Mouse (Mus musculus): ENCODE measurements at regions not wholly inside any gene's neighbourhood (a gene's known extent, or its start where the extent isn't known, plus 50 kb on each side); places are given as distances from the start of the nearest gene placed in this dataset.

DNA sequence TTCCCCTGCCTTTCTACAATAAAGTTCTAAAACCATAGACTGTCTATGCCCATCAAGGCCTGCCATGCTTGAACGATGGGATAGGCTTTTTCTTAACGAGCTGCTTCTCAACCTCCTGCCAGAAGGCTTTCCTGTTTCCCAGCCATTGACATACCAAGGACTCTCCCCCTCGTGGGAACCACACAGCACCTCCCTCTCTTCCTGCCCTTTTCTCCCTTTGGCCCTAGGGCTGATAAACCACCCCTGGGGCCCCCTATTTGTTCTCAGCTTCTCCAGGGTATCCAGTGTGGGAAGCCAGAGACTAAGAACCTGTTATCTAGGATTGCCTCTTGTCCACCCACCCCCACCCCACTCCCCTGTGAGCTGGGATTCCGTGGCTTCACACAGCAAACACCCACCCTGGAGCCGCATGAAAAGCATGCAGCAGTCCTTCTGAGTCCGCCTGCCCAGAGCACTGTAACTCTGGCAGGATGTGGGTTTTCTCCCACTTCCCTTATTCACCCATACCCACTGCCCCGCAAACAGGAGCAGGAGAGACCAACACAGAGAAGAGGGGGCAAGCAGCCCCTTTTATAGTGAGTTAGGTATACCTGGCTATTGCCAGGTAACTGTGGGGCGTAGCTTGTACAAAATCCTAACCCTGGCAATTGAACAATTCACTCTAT, 351.5 kb downstream of the Slc6a15 start:
- H3K4me2 ChIP-seq: no peak overlapping the region
- no peaks in the 10 kb centered on the region for H3K9me3 ChIP-seq (replicated peaks)
- no peaks in the 10 kb centered on the region for H3K36me3 ChIP-seq (ENCODE audit: poor library complexity, severe bottlenecking)
- no peaks in the 10 kb centered on the region for H3K27me3 ChIP-seq
- 53% methylated on average over 8 of the region's 8 CpGs for WGBS
- H3K9ac ChIP-seq: no peak overlapping the region
- no peaks in the 10 kb centered on the region for H3K4me1 ChIP-seq
- no peak overlapping the region for H3K4me3 ChIP-seq
- H3K27ac ChIP-seq: no peak overlapping the region
- ATAC-seq: 0 out of 2 replicates have a peak, but pooled peaks have one; percentile 3

DNA sequence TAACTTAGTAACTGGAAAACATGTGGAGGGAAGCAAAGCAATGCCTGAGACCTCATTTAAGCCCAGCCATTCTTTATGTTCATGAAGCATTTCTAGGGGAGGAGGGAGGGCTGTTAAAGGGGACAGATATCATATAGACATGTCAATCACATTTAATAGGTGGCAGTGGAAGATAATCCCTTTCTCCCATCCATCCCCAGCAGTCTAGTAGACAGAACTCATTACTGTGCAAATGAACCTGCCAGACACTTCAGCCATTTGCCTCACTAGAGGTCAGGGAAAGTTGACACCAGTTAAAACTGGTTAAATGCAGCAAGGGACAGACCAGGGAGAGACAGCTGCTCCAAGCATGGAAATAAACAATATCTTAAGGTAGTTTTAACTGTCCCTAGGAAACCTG, 359.1 kb downstream of the Slc6a15 start:
- H3K9me3 ChIP-seq (replicated peaks): no peaks in the 10 kb centered on the region
- no peak overlapping the region for H3K4me3 ChIP-seq
- H3K27me3 ChIP-seq: no peaks in the 10 kb centered on the region
- peak; percentile 85; the same call in 1 of the 2 replicates for ATAC-seq
- H3K27ac ChIP-seq: no peak overlapping the region
- no peak overlapping the region for H3K4me2 ChIP-seq
- H3K9ac ChIP-seq: no peak overlapping the region
- peaks cover 9% of the 10 kb centered on the region; the same call in 1 of the 2 replicates for H3K4me1 ChIP-seq
- no peaks in the 10 kb centered on the region for H3K36me3 ChIP-seq (ENCODE audit: poor library complexity, severe bottlenecking)

DNA sequence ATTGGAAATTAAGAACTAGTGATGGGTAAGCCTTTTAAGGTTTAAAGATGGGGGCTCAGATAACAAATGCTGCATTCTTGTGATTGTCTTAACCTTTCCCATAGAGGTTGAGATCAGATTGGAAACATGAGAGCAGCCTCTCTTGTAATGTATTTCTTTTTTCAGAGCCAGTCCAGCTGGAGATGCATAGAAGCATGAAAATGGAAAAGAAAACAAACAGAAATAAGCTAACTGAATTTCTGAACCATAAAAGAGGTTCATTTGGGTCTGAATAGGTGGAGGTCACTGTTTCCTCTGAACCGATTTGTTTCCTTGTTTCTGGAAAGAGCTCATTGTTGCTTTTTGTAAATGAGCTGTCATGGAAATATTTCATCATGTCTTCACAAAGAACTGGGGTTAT, 363.9 kb downstream of the Slc6a15 start:
- H3K9me3 ChIP-seq (replicated peaks): no peaks in the 10 kb centered on the region
- WGBS: 17% methylated on average over 1 of the region's 1 CpGs
- H3K27ac ChIP-seq: peak overlapping the region; percentile 60
- peaks cover 8% of the 10 kb centered on the region; the same call in 1 of the 2 replicates for H3K4me1 ChIP-seq
- ATAC-seq: no peak
- no peak overlapping the region for H3K4me2 ChIP-seq
- no peak overlapping the region for H3K9ac ChIP-seq
- no peak overlapping the region for H3K4me3 ChIP-seq
- no peaks in the 10 kb centered on the region for H3K27me3 ChIP-seq
- no peaks in the 10 kb centered on the region for H3K36me3 ChIP-seq (ENCODE audit: poor library complexity, severe bottlenecking)

DNA sequence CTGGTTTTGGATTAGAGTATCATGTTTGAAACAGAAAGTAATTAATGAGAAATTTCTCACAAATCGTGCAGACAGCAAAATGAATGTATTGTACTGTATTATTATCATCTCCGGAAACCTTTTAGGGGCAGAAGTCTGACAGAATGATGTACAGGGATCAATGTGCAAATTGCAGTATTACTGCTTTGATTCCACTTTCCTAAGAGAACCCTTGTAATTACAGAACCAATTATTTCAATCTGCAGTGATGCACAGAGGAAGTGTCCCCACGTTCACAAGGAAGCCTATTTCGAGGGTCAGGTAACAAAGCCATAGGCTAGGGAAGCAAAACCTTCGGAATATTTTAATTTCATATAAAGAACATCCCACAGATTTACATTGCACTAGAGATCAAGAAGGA, 364.4 kb downstream of the Slc6a15 start:
- ATAC-seq: peak; percentile 57; the same call in 1 of the 2 replicates
- Histone ChIP-seq H3K27me3 (no peaks in the 10 kb centered on the region), H3K9me3 (replicated peaks) (no peaks in the 10 kb centered on the region), H3K4me3 (no peak overlapping the region), H3K27ac (no peak overlapping the region), H3K4me1 (peaks cover 5% of the 10 kb centered on the region; the same call in 1 of the 2 replicates), H3K4me2 (no peak overlapping the region), H3K36me3 (ENCODE audit: poor library complexity, severe bottlenecking) (no peaks in the 10 kb centered on the region), H3K9ac (no peak overlapping the region)
- 41% methylated on average over 5 of the region's 5 CpGs for WGBS

DNA sequence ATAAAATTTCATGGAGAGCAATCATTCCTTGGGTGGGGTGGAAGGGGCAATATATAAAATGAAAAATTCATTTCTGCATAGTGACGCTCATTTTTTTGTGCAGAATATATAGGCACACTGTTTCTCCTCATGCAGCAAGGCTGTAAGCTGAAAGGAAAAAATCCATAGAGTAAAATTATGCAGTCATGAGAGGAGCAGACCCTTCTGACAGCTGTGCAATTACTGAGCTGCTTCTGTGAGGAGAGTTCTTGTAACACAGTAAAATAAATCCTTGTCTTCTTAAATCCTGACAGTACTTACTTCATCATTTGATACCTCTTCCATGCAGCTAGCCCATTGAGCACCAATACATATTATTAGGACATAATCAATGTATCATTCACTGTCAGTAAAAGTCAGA, 362.7 kb upstream of the Gm21293 start:
- Histone ChIP-seq H3K36me3 (ENCODE audit: poor library complexity, severe bottlenecking) (no peaks in the 10 kb centered on the region), H3K4me3 (no peak overlapping the region), H3K27ac (no peak overlapping the region), H3K9me3 (replicated peaks) (no peaks in the 10 kb centered on the region), H3K4me1 (no peaks in the 10 kb centered on the region), H3K9ac (no peak overlapping the region), H3K4me2 (no peak overlapping the region), H3K27me3 (no peaks in the 10 kb centered on the region)
- ATAC-seq: no peak; the same call in 1 of the 2 replicates
- WGBS: 87% methylated on average over 1 of the region's 1 CpGs

DNA sequence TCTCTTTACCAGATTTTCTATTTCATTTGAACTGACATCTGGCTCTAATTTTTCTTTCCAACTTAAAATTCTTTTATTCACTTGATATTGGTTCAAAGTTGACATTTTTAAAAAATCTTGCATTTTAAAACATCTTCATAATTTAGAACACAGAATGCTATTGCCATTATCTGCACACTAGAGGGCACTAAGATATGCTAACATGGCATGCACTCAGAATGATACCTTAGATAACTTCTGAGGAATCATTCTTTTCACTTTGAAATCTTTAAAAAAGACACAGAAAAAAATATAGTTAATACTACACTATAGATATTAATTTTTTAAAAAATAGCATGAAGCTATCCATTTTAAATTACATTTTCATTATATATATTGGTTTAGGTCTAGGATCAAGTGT, 357.9 kb upstream of the Gm21293 start:
- Histone ChIP-seq H3K36me3 (ENCODE audit: poor library complexity, severe bottlenecking) (no peaks in the 10 kb centered on the region), H3K27ac (no peak overlapping the region), H3K4me3 (no peak overlapping the region), H3K4me1 (no peaks in the 10 kb centered on the region), H3K27me3 (no peaks in the 10 kb centered on the region), H3K9me3 (replicated peaks) (no peaks in the 10 kb centered on the region), H3K4me2 (no peak overlapping the region), H3K9ac (no peak overlapping the region)
- no peak for ATAC-seq

DNA sequence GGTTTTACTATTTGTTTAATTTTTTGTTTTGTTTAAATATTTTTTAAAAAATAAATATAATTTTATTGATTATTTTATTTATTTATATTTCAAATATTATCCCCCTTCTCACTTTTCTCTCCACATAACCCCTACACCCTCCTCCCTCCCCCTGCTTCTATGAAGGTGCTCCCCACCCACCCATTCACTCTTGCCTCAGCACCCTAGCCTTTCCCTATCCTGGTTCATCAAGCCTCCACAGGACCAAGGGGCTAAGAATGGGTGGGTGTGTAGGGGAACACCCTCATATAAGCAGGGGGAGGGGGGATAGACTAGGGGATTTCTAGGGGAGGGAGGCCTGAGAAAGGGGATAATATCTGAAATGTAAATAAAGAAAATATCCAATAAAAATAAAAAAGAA, 313.7 kb upstream of the Gm21293 start:
- Histone ChIP-seq H3K9ac (no peak overlapping the region), H3K9me3 (replicated peaks) (no peaks in the 10 kb centered on the region), H3K4me2 (no peak overlapping the region), H3K4me1 (peaks cover 5% of the 10 kb centered on the region; the same call in 1 of the 2 replicates), H3K27ac (no peak overlapping the region), H3K36me3 (ENCODE audit: poor library complexity, severe bottlenecking) (no peaks in the 10 kb centered on the region), H3K4me3 (no peak overlapping the region), H3K27me3 (no peaks in the 10 kb centered on the region)
- ATAC-seq: peak; percentile 43; the same call in 1 of the 2 replicates

DNA sequence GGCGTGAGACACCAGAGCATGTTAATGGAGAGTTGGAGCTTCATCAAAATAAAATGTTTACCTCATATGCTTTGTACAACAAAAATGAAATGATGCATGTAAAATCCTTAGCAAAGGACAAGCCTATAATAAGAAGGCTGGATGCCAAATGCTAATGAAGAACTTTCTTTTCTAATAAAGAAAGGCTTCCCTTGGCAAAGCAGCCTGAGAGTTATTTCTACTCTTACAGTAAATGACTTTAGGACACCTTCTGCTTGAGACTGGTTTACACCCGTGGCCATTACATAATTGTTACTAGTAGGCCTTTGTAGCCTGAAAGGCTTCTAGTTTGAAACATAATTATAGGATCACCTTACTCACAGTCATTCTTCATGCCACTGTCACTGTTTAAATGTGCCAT, 310.7 kb upstream of the Gm21293 start:
- 54% methylated on average over 2 of the region's 2 CpGs for WGBS

DNA sequence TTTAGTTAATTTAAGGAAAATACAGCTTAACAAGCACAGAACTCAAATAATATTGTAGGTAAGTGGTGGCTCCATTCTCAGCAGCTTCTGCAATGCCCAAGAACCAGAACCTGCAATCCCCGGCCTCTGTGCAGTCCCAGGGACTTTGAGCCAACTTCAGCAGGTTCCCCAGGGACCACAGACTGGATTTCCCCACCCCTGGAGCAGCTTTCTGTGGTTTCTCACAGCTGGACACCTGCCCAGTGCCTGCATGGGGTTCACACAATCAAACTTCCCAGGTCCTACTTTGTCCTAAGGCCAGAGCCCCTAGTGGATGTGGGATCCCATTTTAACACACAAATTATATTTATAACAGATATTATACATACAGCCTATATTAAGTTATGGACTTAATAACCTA, 287.6 kb upstream of the Gm21293 start:
- H3K4me1 ChIP-seq: no peaks in the 10 kb centered on the region
- H3K9ac ChIP-seq: no peak overlapping the region
- H3K36me3 ChIP-seq (ENCODE audit: poor library complexity, severe bottlenecking): no peaks in the 10 kb centered on the region
- H3K4me3 ChIP-seq: no peak overlapping the region
- no peak overlapping the region for H3K4me2 ChIP-seq
- no peak overlapping the region for H3K27ac ChIP-seq
- 86% methylated on average over 1 of the region's 1 CpGs for WGBS
- ATAC-seq: no peak
- no peaks in the 10 kb centered on the region for H3K27me3 ChIP-seq
- no peaks in the 10 kb centered on the region for H3K9me3 ChIP-seq (replicated peaks)

More for the DNA sequence above, 310.7 kb upstream of the Gm21293 start:
- Histone ChIP-seq H3K27me3 (no peaks in the 10 kb centered on the region), H3K4me3 (no peak overlapping the region), H3K4me2 (no peak overlapping the region), H3K27ac (no peak overlapping the region), H3K9ac (no peak overlapping the region), H3K36me3 (ENCODE audit: poor library complexity, severe bottlenecking) (no peaks in the 10 kb centered on the region), H3K9me3 (replicated peaks) (no peaks in the 10 kb centered on the region), H3K4me1 (peaks cover 5% of the 10 kb centered on the region; the same call in 1 of the 2 replicates)
- ATAC-seq: peak; percentile 74; the same call in 1 of the 2 replicates

DNA sequence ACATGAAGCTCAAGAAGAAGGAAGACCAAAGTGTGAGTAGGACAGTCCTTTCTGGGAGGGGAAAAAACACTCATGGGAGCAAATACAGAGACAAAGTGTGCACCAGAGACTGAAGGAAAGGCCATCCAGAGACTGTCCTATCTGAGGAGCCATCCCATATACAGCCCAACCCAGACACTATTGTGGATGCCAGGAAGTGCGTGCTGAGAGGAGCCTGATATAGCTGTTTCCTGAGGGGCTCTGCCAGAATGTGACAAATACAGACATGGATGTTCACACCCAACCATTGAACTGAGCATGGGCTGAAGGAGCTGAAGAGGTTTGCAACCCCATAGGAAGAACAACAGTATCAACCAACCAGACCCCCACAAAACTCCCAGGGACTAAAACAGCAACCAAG, 281.9 kb upstream of the Gm21293 start:
- Histone ChIP-seq H3K27ac (no peak overlapping the region), H3K4me2 (no peak overlapping the region), H3K9me3 (replicated peaks) (no peaks in the 10 kb centered on the region), H3K9ac (no peak overlapping the region), H3K36me3 (ENCODE audit: poor library complexity, severe bottlenecking) (no peaks in the 10 kb centered on the region), H3K27me3 (no peaks in the 10 kb centered on the region), H3K4me1 (no peaks in the 10 kb centered on the region), H3K4me3 (no peak overlapping the region)
- no peak for ATAC-seq
- 95% methylated on average over 1 of the region's 1 CpGs for WGBS

DNA sequence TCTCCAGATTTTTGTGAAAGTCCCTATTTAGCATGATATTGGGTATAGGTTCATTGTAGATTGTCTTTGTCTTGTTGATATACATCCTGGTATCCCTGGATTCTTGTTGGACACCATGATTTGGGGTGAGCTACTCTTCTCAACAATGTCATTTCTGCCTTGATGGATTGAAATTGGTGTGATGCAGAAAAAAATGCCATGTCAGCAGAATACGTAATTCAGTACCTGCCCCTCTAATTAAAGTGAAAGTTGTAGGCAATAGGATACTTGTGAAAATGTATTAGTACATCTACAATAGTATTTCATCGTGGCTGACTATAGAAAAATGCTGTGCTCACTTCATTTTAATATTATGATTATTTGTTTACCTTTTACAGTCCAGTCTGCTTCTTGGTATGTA, 280.7 kb upstream of the Gm21293 start:
- no peaks in the 10 kb centered on the region for H3K27me3 ChIP-seq
- no peak overlapping the region for H3K9ac ChIP-seq
- H3K4me3 ChIP-seq: no peak overlapping the region
- no peaks in the 10 kb centered on the region for H3K36me3 ChIP-seq (ENCODE audit: poor library complexity, severe bottlenecking)
- H3K9me3 ChIP-seq (replicated peaks): no peaks in the 10 kb centered on the region
- no peak overlapping the region for H3K4me2 ChIP-seq
- no peak for ATAC-seq
- no peaks in the 10 kb centered on the region for H3K4me1 ChIP-seq
- WGBS: 85% methylated on average over 2 of the region's 2 CpGs
- no peak overlapping the region for H3K27ac ChIP-seq

DNA sequence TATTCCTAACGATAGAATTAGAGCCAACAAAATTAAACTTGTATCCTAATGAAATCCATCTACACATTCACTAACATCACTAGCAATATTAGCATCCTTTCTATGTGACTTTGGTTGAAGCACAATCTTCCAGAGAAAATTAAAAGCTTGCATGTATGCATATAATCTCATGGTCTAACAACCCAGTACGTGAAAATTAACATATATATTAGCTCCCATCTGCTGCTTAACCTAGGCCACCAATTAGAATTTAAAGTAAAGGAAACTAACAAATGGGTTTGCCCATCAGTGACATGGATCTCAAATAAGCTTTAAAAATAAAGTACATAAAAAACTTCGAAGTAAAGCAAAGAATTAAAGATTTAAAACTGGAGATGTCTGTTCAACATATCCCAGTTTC, 278.9 kb upstream of the Gm21293 start:
- Histone ChIP-seq H3K9me3 (replicated peaks) (no peaks in the 10 kb centered on the region), H3K36me3 (ENCODE audit: poor library complexity, severe bottlenecking) (no peaks in the 10 kb centered on the region), H3K4me2 (no peak overlapping the region), H3K4me1 (no peaks in the 10 kb centered on the region), H3K4me3 (no peak overlapping the region), H3K9ac (no peak overlapping the region), H3K27me3 (no peaks in the 10 kb centered on the region), H3K27ac (no peak overlapping the region)
- no peak for ATAC-seq
- 87% methylated on average over 3 of the region's 3 CpGs for WGBS

DNA sequence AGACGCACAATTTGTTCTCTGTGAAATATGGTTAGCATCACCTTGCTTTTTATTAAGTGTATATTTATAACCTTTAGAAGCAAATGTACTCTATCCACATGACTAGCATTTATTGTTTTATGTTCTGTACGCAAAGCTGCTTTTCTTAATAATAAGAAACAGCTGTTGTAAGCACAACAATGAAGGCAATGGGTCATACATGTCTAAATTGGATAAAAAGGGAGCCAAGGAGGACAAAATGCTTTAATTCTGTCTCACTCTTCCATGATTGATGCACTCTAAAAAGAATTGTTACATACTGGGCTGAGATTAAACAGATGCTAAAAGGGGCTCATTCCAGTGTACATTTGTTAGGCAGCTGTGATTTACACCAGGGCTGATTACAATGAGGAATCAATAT, 232.7 kb upstream of the Gm21293 start:
- no peak for ATAC-seq
- 87% methylated on average over 2 of the region's 2 CpGs for WGBS

More for the DNA sequence above, 232.7 kb upstream of the Gm21293 start:
- Histone ChIP-seq H3K27ac (no peak overlapping the region), H3K4me2 (no peak overlapping the region), H3K36me3 (ENCODE audit: poor library complexity, severe bottlenecking) (no peaks in the 10 kb centered on the region), H3K9me3 (replicated peaks) (no peaks in the 10 kb centered on the region), H3K4me3 (no peak overlapping the region), H3K4me1 (no peaks in the 10 kb centered on the region), H3K9ac (no peak overlapping the region), H3K27me3 (no peaks in the 10 kb centered on the region)

All from forebrain, embryonic 13.5 days (tissue).